Comparison of ENCODE assay signal across 9 mouse cellular contexts in the genomic region with DNA sequence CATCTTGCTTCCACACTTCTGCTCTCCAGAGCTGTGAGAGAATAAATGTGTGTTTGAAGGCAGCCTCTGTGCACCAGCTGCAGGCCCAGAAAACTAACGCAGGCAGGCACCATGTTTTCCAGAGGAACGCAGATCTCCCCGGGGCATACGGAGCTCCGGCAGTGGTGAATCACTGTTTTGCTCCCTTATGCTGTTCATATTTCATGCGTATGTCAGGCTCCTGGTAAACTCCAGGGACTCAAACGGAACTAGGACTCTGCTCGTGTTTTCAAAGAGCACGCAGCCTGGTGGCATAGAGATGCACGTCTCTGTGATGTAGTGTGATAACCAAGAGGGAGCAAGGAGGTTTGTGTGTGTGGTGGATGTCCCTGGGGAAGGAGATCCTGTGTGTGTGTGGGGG. TPM values are rescaled to one million over a fixed set of nuclear protein-coding genes. Genes with fewer than 3 reads are reported as not detected.
DNase-seq lines count a peak whose midpoint lies in the region; ATAC-seq lines count a peak whose summit lies in the region.
"Had no signal": no experiment of that assay in that cellular context is flagged by ENCODE, and none has a peak within 500 bp of the region (broad histone marks: within the 10 kb centered on the region; RNA-seq: fewer than 3 reads in every experiment).

No protein-coding gene starts in this region.

- H3K27ac ChIP-seq in embryonic facial prominence, embryonic 12.5 days: peak overlapping the region; percentile 67; the same call in 1 of the 2 replicates
- H3K27ac ChIP-seq in kidney, embryonic 16.5 days (ENCODE audit: low read length): no peak overlapping the region
- H3K27ac ChIP-seq in heart, embryonic 11.5 days (ENCODE audit: low read depth, low read length): no peak overlapping the region

- no peak for ATAC-seq in embryonic facial prominence, embryonic 12.5 days (ENCODE audit: insufficient number of reproducible peaks, insufficient read depth, low FRiP score, low TSS enrichment)
- no peak for ATAC-seq in kidney, embryonic 16.5 days (ENCODE audit: low FRiP score, low TSS enrichment)
- ATAC-seq in heart, embryonic 11.5 days (replicated peaks; ENCODE audit: insufficient number of reproducible peaks, low FRiP score, low TSS enrichment): no peak

- no peak overlapping the region for H3K4me2 ChIP-seq in embryonic facial prominence, embryonic 12.5 days (replicated peaks)
- no peak overlapping the region for H3K4me2 ChIP-seq in kidney, embryonic 16.5 days (replicated peaks; ENCODE audit: low read depth, low read length)
- no peak overlapping the region for H3K4me2 ChIP-seq in heart, embryonic 11.5 days

- H3K4me1 ChIP-seq in embryonic facial prominence, embryonic 12.5 days: peaks cover 18% of the 10 kb centered on the region
- no peaks in the 10 kb centered on the region for H3K4me1 ChIP-seq in kidney, embryonic 16.5 days (ENCODE audit: insufficient read depth, low read length)
- no peaks in the 10 kb centered on the region for H3K4me1 ChIP-seq in heart, embryonic 11.5 days (ENCODE audit: control insufficient read depth, insufficient read depth, low read length)

- intact Hi-C loops in left cerebral cortex, postnatal 4 days (cut with DNase I): no loop called here

- no peak overlapping the region for H3K9ac ChIP-seq in embryonic facial prominence, embryonic 12.5 days
- H3K9ac ChIP-seq in kidney, embryonic 16.5 days (replicated peaks; ENCODE audit: low read length): no peak overlapping the region
- no peak overlapping the region for H3K9ac ChIP-seq in heart, embryonic 11.5 days (ENCODE audit: low read depth, low read length)

- DNase-seq in left cerebral cortex, adult 18-20 months (ENCODE audit: low spot score in 2 of 2): peak; percentile 29 to 38
- no peak for DNase-seq in left cerebral cortex, postnatal 4 days
- peak; percentile 34 to 47 for DNase-seq in layer of hippocampus, postnatal 10 days (ENCODE audit: low spot score in 2 of 2)
- peak; percentile 58 to 60 for DNase-seq in right cerebral cortex, adult 2 months (ENCODE audit: low spot score in 2 of 2)
- no peak for DNase-seq in ovary, postnatal 36 days (ENCODE audit: low spot score)
- DNase-seq: lung, postnatal 4 days had no signal

- WGBS in embryonic facial prominence, embryonic 12.5 days: 44% methylated on average over 10 of the region's 10 CpGs
- whole genome bisulfite sequencing in kidney, embryonic 16.5 days: 52% methylated on average over 10 of the region's 10 CpGs
- 75% methylated on average over 10 of the region's 10 CpGs for whole genome bisulfite sequencing in heart, embryonic 11.5 days (ENCODE audit: insufficient replicate concordance)

- H3K9me3 ChIP-seq in embryonic facial prominence, embryonic 12.5 days: no peaks in the 10 kb centered on the region
- no peaks in the 10 kb centered on the region for H3K9me3 ChIP-seq in kidney, embryonic 16.5 days (ENCODE audit: low read length)
- no peaks in the 10 kb centered on the region for H3K9me3 ChIP-seq in heart, embryonic 11.5 days (replicated peaks; ENCODE audit: control insufficient read depth, low read length)

- no peaks in the 10 kb centered on the region for H3K27me3 ChIP-seq in embryonic facial prominence, embryonic 12.5 days
- H3K27me3 ChIP-seq in kidney, embryonic 16.5 days (ENCODE audit: insufficient read depth, low read length): no peaks in the 10 kb centered on the region
- no peaks in the 10 kb centered on the region for H3K27me3 ChIP-seq in heart, embryonic 11.5 days (ENCODE audit: control insufficient read depth, insufficient read depth, low read length)

- H3K36me3 ChIP-seq in embryonic facial prominence, embryonic 12.5 days: peaks cover 29% of the 10 kb centered on the region
- peaks cover 24% of the 10 kb centered on the region for H3K36me3 ChIP-seq in kidney, embryonic 16.5 days (ENCODE audit: insufficient read depth, low read length)
- H3K36me3 ChIP-seq in heart, embryonic 11.5 days (ENCODE audit: control insufficient read depth, insufficient read depth, low read length): peaks cover 17% of the 10 kb centered on the region

- no peak overlapping the region for H3K4me3 ChIP-seq in embryonic facial prominence, embryonic 12.5 days
- no peak overlapping the region for H3K4me3 ChIP-seq in kidney, embryonic 16.5 days (ENCODE audit: low read length)
- H3K4me3 ChIP-seq in heart, embryonic 11.5 days (ENCODE audit: low read depth, low read length): no peak overlapping the region

RNA-seq across cellular contexts. Expression of gene Hsph1, which starts 23.4 kb away (rescaled TPM):
- 100 to 1,000 TPM; 352 to 354 TPM for total RNA-seq in left cerebral cortex, adult 18-20 months (2021)
- 100 to 1,000 TPM; 178 to 180 TPM for total RNA-seq in left cerebral cortex, postnatal 4 days (2021)
- 81.7 and 83.7 TPM in 2 replicates for polyA plus RNA-seq in embryonic facial prominence, embryonic 12.5 days (2016; fragmentation: Nextera tagmentation; extraction: Ambion mirVana)
- total RNA-seq in layer of hippocampus, postnatal 10 days (2021): 100 to 1,000 TPM; 182 to 208 TPM
- 67.5 and 68.8 TPM in 2 replicates for polyA plus RNA-seq in kidney, embryonic 16.5 days (2015; fragmentation: Nextera tagmentation; extraction: Ambion mirVana)
- polyA plus RNA-seq in heart, embryonic 11.5 days (2014; fragmentation: Nextera tagmentation; extraction: Ambion mirVana): 55.2 and 57.4 TPM in 2 replicates

Comparison
In these comparisons a context has a peak if more than half of its experiments do, and no peak if none do; other contexts are left out.
1. DNase-seq: peak in left cerebral cortex, adult 18-20 months (2 of 2), layer of hippocampus, postnatal 10 days (2 of 2) and right cerebral cortex, adult 2 months (2 of 2); none in left cerebral cortex, postnatal 4 days (single experiment) and ovary, postnatal 36 days (single experiment).